Mouse (Mus musculus) hematopoietic stem cell, adult 5-6 weeks (primary cell): ENCODE data around the gene Nid2. TPM values are rescaled to one million over a fixed set of nuclear protein-coding genes. Genes with fewer than 3 reads are reported as not detected.

ENCODE experiments used
- ATAC-seq, 2 experiments: fragments of 125-278 bp in 1 of 2; replicated peaks in 1 of 2; 2 replicates each; pipeline ENCODE4 v1.8.0; 2016 to 2017; ENCODE audit warnings: inconsistent platforms in 2 of 2, mild to moderate bottlenecking in 2 of 2, moderate number of reproducible peaks in 2 of 2, low read depth in 1 of 2, moderate TSS enrichment in 1 of 2; ENCODE audit not compliant: low FRiP score in 2 of 2, poor library complexity in 2 of 2, severe bottlenecking in 2 of 2, insufficient read depth in 1 of 2, low TSS enrichment in 1 of 2
- total RNA-seq: library from RNA; stranded (forward); fragments of 172-1452, 232-1000 nt; gene quantifications from 2 replicates; pipeline ENCODE4 v1.2.3, GENCODE M21; 2017

Gene Nid2
- total RNA-seq, 1 experiment from 2014 or later, result not detected

DNA sequence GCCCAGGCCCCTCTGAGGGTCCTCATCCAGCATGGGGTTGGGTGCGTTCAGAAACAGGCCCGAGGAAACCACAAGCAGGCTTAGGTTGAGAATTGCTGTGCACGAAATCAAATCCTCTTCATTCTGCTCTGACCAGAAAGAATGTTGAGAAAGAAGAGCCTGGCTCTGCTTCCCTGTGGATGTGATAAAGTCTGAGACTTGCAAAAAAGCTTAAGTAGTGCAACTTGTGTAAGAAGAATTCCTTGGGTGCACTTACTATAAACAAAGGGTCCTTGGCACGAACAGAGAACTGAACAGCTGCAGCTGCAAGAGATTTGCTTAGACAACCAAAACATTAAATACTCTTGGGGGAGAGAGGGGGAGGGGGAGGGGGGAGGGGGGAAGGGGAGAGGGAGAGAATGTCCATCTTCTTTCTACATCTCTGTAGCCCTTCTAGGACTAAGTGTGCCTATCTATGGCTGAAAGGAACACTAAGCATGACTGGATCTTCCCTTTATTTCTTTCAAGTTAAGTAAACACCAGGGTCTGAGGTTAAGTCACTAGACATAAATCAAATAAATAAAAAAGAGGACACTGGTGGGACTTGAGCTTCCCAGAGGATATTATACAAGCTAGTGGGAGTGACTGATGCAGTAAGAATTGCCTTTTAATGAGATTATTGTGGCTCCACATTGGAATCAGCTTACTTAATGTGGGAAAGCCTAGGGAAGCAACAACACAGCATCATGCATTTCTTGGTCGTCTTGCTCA lies 12.8 kb upstream of the Nid2 start:
- ATAC-seq, result no peak

DNA sequence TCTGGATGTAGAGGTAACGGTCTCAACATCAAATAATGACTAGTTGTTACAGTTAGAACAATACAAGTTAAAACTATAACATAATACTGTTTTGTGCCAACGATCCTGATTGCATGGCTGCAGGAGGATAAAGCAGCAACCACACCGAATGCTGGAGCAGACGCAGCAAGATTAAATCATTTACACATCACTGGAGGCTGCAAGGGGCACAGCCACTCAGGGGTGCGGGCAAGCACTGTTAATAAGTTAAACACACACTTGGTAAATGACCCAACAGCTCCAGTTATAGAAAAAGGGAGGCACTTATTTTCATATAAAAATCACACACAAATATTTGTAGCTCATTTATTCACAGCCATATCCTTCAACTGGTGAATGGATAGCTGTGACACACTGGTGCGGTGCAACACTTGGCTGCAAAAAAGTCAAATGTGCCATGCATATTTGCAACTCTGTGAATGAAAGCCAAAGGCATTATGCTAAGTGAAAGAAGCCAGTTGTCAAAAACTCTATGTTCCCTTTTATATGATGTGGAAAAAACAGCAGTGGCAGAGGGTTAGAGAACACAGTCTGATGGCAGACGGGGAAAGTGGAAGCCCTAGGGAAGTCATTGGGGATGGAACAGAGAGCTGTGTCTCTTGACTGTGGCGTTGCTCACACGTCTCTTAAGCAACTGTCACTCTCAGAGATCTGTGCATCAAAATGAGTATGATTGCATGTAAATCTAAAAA lies 11.5 kb upstream of the Nid2 start:
- ATAC-seq, result no peak

DNA sequence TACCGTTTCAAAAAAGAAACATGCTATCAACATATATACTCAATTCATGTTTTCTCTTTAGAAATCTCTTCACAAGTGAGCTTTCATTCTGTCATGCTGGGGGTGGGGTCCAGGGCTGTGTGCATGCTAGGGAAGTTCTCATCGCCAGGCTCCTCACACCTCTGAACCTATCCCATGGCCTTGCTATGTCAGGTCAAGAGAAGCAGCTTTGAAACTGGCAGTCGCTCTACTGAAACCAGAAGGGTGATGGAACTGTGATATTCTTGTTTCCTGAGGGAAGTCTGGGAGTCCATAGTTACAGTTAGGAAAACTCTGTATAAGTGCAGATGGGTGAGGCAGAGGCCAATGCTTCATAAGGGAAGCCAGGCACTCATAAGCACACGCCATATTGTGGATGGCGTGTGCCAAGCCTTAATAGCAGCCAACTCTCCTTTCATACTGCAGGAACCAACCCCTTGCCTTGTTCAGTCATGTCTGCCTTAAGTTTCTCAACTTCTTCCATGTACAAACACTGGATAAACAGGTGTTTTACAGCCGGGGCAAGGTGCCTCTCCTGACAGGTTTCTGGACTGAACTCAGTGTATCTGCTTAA lies 10.8 kb upstream of the Nid2 start:
- no peak for ATAC-seq

DNA sequence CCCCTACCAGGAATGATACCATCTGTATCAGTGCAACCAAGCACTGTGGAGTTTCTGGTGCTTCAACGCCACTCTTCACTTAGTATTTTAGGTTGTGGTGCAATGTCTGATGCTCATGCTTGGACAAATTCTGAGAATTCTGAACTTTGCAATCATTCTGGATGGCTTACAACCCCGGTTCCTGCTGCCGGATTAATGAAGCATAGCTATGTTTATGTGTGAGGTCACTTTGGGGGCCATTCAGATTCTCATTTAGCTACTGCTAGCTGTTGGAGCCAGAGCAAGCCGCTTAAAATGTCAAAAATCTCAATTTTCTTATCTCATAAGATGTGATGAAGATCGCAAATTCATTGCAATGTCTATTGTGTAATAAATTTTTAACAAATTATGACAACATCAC lies 6.2 kb upstream of the Nid2 start:
- ATAC-seq, result no peak

DNA sequence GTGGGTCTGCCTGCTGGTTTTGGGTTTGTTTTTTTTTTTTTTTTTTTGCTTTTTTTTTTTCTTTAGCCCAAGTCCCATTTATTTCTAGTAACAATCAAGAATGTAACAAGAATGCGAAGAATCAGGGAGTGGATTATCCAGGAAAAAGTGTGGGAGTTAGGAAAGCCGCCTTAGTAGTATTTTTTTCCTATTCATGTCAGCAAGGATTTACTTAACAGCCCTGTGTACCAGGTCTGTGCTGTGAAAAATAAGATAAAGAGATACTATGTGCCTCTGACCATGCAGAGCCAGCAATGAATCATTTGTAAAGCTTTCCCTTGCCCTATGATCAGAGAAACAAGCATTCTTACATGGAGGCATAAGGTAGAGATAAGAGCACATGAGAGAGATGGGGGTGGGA lies 4.8 kb upstream of the Nid2 start:
- no peak for ATAC-seq

DNA sequence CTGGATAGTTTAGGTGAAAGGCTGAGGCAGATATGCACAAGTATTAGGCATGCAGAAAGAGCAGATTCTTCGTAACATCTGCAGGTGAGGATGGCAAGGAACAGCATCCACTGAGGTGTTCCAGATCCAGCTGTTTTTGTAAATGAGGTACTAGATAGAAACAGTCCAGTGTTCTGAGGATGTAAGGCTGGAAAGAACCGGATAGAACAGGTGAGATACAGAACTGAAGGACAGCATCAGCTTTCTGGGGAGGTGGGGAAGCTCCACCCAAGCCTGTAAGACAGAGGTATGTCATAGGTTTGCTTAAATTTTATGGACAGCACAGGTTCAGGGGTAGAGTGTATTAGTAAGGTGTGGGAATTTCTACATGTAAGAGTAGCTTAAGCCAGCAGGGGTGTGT lies 4.3 kb upstream of the Nid2 start:
- ATAC-seq, result no peak

DNA sequence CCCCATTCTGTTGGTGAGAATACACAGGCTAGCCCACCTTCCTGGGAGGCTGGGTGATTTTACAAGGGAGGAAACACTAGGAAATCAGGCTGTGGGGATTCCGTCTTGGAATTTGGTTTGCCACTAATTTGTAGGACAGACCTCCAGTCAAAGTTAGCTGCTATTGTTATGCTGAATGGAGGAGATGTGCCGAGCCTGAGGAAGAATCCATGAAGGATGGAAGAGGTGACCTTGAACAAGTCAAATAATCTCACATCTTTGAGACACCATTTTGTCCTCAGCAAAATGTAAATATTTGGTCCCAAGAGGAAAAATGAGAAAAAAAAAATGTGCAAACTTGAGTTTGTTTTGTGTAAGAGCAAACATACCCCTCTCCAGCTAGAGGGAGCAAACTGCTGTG lies 1.3 kb upstream of the Nid2 start:
- ATAC-seq, result no peak

DNA sequence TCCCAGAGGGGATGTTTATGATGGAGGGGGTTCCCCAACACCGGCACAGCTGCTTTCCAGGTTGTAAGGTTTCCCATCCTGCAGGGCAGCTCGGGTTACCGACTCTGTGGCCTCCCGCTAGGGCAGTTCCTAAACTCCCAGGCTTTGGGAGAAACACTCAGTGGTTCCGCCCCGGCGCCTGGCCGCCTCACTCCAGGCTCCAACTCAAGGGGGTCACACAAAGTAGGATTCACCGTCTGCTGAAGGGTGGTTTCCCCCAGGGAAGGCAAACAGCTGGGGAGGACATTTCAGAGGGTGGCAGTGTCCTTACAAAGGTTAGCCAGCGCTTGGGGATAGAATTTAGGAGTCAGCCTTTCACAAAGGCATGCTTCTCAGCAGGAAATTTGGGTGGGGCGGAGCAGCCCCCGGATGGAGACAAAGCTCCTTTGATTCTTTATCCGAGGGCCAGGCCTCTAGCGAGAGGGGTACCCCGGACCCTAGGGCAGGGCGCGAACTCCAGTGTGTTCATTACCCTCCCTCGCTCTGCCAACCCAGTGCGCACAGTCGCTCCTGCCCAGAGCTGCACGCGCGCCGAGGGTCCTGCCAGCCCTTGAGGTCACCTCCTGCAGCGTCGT lies 547 bp upstream of the Nid2 start:
- peak; percentile 31 to 54; a peak in 3 of 4 replicates for ATAC-seq

DNA sequence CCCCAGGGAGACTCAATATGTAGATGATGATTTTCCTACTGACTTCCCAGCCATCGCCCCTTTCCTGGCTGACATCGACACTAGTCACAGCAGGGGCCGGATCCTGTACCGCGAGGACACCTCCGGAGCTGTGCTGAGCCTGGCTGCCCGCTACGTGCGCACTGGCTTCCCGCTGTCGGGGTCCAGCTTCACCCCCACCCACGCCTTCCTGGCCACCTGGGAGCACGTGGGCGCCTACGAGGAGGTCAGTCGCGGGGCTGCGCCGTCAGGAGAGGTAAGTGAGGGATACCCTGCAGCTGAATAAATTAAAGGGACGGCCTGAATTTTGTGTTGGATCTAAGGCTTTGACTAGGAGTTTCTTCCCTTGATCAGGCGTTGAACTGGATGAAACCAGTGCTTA lies 1.2 kb downstream of the Nid2 start:
- ATAC-seq, result no peak

DNA sequence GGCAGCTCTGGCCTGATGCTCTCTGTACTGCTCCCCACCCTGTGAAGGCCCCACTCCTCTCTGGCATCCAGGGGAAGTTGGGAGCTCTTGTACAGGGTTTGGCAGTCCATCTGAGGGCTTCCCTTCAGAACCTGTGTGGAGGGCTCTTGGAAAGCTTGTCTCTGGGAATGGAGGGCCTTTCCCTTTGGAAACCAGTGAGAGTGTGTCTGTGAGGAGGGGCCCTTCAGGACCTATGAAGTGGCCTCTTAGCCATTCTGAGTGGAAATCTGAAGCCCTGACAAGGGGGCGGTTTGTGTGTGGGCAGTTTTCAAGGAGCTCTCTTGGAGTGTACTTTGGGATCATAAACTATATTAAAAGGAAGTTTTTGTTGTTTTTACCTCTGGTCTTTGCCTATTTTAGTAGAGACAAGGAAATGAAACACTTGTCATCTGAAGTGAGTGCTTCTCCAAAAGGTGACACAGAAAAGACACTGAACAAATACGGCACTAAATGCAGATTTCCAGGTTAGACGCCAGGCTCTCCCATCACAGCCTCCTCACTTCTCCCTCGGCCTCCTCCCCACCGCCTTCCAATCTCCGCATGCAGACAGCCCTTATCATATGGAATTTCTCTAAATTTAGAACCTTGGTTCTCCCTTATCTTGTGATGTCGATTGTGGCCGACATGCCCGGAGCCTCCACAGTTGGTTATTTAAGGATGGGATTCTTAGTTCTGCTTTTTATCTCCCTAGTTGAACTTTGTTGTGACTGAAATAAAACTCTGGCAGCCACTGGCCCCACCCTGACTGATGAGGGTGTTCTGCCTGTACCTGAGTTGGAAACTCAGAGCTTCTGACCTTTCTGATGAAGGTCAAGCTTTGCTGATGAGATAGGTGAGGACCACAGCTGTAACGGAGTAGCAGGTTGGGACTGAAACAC lies 8.5 kb downstream of the Nid2 start:
- ATAC-seq, result no peak

DNA sequence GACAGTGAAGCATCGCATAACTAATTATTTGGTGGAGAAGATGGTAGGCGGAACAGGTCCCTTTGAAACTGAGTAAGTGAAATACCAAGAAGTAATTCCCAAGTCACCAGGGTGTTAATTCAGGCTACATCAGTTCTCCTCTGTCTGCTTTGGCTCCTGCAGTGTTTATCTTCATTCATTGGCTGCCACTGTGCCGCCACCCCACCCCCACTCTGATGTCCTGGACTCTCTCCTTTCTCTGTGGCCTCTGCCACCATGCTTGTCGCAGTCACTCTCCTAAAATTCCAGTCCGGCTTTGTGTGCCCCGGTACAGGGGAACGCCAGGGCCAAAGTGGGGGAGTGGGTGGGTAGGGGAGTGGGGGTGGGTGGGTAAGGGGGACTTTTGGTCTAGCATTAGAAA lies 9.7 kb downstream of the Nid2 start:
- no peak for ATAC-seq

DNA sequence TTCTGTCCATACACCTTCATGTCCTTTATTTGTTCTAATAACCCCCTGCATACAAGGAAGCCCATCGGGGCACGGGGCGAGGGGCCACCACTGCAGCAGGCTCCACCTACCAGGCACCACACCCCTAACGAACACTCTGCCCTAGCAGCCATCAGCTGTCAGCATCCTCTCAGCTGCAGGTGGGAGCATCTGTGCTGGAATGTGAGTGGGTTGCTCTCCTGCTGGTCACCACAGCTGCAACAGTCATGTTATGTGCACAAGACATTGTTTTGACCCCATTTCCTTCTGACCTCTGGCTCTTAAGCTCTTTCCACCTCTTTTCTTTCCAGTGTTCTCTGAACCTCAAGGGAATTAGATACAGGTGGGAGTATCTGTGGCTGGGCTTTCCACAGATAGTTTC lies 10.9 kb downstream of the Nid2 start:
- ATAC-seq, result no peak

DNA sequence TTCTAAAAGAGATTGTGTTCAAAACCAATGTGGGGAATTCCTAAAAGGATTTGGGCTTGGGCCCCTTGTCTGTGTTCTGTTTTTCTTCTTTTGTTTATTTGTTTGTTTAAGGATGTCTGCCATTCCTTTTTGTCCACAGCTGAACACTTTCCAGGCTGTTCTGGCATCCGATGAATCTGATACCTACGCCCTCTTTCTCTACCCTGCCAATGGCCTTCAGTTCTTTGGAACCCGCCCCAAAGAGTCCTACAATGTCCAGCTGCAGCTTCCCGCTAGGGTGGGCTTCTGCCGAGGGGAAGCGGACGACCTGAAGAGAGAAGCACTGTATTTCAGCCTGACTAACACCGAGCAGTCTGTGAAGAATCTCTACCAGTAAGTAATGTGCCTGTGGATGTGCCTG lies 12.5 kb downstream of the Nid2 start:
- ATAC-seq, result no peak

DNA sequence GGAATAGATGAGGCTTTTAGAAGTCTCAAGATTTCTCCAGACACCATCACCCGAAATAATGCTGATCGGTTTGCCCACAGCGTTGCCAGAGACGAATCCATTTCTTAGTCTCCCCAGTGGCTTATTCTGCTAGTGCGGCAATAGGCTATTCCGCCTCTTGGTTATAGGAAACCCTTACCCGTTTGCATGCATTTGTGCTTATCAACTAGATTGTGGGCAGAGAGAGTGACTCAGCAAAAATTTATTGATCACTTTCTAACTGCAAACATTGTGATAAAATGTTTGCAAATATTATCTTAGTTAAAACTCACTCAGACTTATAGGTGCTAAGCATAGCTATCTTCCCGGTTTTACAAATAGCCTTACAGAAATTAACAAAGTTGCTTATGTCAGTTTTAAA lies 13.3 kb downstream of the Nid2 start:
- no peak for ATAC-seq

DNA sequence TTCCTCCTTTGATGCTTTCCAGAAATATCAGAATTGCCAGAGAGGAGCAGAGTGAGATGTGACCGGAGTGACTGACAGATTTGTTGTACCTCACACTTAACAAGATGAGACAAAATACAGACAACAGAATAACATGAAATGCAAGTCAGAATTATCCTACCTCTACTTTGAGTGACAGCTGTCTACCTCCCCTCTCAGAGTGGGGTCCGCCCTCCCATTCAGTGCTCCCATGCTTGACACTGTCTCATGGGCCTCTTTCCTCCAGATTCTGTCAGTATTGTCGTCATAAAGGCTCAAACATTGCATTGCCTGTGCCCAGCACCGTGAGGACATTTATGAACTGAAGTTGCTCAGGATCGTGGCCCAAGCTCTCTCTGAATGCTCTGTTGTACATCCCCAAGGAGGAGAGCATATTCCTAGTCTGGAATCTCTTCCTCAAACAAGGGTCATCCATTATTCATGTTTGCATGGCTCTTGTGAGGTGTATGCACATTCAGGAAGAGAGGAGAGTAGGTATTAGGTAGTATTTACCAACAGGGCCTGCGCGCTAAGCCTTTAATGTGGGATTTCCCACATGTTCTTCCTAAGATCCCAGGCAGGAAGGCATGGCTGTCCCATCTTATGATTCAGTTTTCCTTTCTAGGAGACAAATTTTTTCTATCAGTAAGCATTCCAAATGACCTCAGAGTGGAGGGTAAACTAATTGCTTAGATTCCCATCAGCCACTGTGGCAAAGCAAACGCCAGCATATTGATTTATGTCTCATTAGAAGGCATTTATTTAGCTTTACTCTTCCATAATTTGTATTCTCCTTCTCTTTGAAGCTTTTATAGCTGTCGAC lies 14.7 kb downstream of the Nid2 start:
- no peak for ATAC-seq

DNA sequence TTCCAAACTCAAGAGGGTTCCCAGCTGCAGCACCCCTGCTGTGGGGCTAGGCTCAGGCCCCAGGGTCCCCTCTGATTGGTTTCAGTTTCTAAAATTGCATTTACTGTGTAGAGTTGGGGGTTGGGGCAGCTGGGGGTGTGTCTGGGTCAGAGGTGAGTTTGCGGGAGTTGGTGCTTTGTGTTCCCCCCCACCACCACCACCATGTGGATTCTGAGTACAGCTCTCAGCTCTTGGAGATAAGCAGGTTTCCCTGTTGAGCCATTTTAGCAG lies 15.2 kb downstream of the Nid2 start:
- no peak for ATAC-seq

DNA sequence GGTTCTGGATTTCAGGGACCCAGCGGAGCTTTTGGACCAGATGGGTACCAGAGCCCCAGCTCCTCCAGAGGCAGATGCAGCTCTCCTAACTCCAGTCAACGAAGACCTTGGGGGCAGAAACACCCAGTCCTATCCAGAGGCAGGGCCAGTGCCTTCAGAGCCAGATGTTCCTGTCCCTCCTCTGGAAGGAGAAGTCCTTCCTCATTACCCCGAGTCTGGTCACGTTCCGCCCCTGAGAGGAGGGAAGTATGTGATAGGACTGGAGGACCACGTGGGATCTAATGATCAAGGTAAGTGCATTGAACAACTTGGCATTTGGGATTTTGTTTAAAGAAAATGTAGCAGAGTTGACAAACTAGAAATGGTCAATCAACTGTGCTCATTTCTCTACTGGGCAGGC lies 17.6 kb downstream of the Nid2 start:
- no peak for ATAC-seq
